Mouse (Mus musculus) cerebellum, postnatal 10 days (tissue): ENCODE data around the gene Per2.
A peak's percentile ranks its signal among the peaks of the same experiment; 100 is the strongest.
"Not testable (repeated sequence)": the region's sequence is repeated elsewhere in the genome, so short reads cannot be mapped to it uniquely, and the experiment has no call there.

Experiments used
- DNase-seq, 2 experiments: peaks; one replicate each; pipeline ENCODE4 v3.0.0; 2021; ENCODE audit warnings: mixed read lengths in 2 of 2

Gene Per2

GRCm38 (mm10) chr1:91459059-91459809, at the start of gene Per2:
Gene Per2 (minus strand): TSS chr1:91459324.
- peak; percentile 99 for DNase-seq

GRCm38 (mm10) chr1:91504615-91505014, 45.5 kb upstream of the Per2 start:
- no peak for DNase-seq

- no peak for DNase-seq
Observed at GRCm38 (mm10) chr1:91498579-91498978, 39.5 kb upstream of the Per2 start.

GRCm38 (mm10) chr1:91495321-91495720, 36.2 kb upstream of the Per2 start:
- no peak for DNase-seq

- DNase-seq: peak; percentile 96 to 98
Observed at GRCm38 (mm10) chr1:91494457-91495140, 35.5 kb upstream of the Per2 start, which contains the start of gene Traf3ip1. Gene Traf3ip1 (plus strand): TSS chr1:91494647.

GRCm38 (mm10) chr1:91493938-91494337, 34.8 kb upstream of the Per2 start:
- peak; percentile 25 to 31 for DNase-seq

GRCm38 (mm10) chr1:91492740-91493139, 33.6 kb upstream of the Per2 start:
- DNase-seq: no peak

GRCm38 (mm10) chr1:91490322-91490721, 31.2 kb upstream of the Per2 start:
- DNase-seq: no peak

- DNase-seq: no peak
Observed at GRCm38 (mm10) chr1:91486165-91486564, 27.0 kb upstream of the Per2 start.

- no peak for DNase-seq
Observed at GRCm38 (mm10) chr1:91485422-91485821, 26.3 kb upstream of the Per2 start.

- peak; percentile 39 to 42 for DNase-seq
Observed at GRCm38 (mm10) chr1:91484011-91484346, 24.9 kb upstream of the Per2 start.

- peak; percentile 95 to 97 for DNase-seq
Observed at GRCm38 (mm10) chr1:91483304-91484010, 24.3 kb upstream of the Per2 start.

- DNase-seq: no peak
Observed at GRCm38 (mm10) chr1:91482616-91483211, 23.6 kb upstream of the Per2 start.

GRCm38 (mm10) chr1:91478958-91479357, 19.8 kb upstream of the Per2 start:
- no peak for DNase-seq

- not testable (repeated sequence) for DNase-seq
Observed at GRCm38 (mm10) chr1:91478145-91478544, 19.0 kb upstream of the Per2 start.

GRCm38 (mm10) chr1:91469888-91470419, 10.8 kb upstream of the Per2 start:
- DNase-seq: no peak

- DNase-seq: no peak
Observed at GRCm38 (mm10) chr1:91466186-91466585, 7.1 kb upstream of the Per2 start.

GRCm38 (mm10) chr1:91465244-91465643, 6.1 kb upstream of the Per2 start:
- no peak for DNase-seq

GRCm38 (mm10) chr1:91464436-91464835, 5.3 kb upstream of the Per2 start:
- DNase-seq: peak; percentile 42 to 54

- no peak for DNase-seq
Observed at GRCm38 (mm10) chr1:91463336-91463995, 4.3 kb upstream of the Per2 start.

- DNase-seq: no peak
Observed at GRCm38 (mm10) chr1:91460564-91460963, 1.4 kb upstream of the Per2 start.

GRCm38 (mm10) chr1:91460069-91460468, 945 bp upstream of the Per2 start:
- no peak for DNase-seq
